Mouse (Mus musculus): ENCODE measurements around the gene Tm4sf4. TPM values are rescaled to one million over a fixed set of nuclear protein-coding genes. Genes with fewer than 3 reads are reported as not detected.

Tm4sf4 gene
- not detected for total RNA-seq (2023)

DNA sequence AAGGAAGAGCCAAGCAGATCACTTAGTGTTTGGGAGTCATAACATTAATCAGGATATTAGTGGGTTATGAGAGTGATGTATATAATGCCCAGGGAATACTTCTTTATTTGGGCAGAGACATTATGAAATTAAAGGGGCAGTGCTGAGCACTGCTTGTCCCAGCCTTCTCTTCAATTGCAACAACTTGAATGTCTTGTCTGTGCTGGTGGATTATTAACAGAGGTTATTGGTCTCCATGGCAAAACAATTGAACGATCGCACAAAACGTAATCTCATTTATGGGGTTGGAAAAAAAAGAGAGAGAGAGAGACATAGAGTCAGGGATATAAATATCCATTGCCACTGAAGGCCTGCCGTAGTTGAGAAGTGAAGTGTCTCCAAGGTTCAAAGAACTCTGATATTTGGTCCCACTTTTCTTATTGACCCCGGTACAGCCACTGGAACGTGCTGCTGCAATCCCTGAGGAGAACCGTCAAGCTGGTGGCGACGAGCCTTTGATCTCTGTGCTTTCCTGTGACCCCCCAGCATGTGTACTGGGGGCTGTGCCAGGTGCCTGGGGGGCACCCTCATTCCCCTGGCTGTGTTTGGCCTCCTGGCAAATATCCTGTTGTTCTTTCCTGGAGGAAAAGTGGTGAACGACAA, at the start of gene Tm4sf4:
Tm4sf4 (plus strand) TSS at position 226 of the 642 bp plus-strand sequence.

Other genes with a start within 250 kb of the Tm4sf4 start
- not detected for gene Tm4sf1, start 123.3 kb upstream of the Tm4sf4 start, total RNA-seq (2023)
- not detected for gene Wwtr1, start 150.6 kb downstream of the Tm4sf4 start, total RNA-seq (2023)
- gene Commd2, start 226.4 kb downstream of the Tm4sf4 start, total RNA-seq (2023): 10 to 100 TPM; 20.0 to 21.9 TPM